Mouse (Mus musculus): ENCODE results near the gene Ttc37.

Ttc37 gene

GRCm38 (mm10) chr13:76160587-76160986 is 62.1 kb downstream of the Ttc37 start:
- no peak for DNase-seq

- DNase-seq: no peak
Measured at GRCm38 (mm10) chr13:76174297-76174696, 75.8 kb downstream of the Ttc37 start.

DNA sequence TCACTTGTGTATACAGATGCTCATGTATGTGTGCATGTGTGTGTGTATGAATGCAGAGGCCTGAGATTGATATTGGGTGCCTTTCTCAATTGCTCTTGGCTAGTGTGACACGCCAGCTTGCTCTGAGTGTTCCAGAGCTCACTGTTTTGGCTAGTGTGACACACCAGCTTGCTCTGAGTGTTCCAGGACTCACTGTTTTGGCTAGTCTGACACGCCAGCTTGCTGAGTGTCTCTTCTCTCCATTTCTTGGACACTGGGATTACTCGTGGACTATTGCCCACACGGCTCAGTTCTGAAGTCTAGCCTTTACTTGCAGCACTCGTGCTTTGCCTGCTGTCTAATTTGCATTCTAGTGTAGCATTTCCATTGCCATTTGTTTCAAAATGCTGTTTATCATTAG is 80.2 kb downstream of the Ttc37 start:
- no peak for DNase-seq

DNA sequence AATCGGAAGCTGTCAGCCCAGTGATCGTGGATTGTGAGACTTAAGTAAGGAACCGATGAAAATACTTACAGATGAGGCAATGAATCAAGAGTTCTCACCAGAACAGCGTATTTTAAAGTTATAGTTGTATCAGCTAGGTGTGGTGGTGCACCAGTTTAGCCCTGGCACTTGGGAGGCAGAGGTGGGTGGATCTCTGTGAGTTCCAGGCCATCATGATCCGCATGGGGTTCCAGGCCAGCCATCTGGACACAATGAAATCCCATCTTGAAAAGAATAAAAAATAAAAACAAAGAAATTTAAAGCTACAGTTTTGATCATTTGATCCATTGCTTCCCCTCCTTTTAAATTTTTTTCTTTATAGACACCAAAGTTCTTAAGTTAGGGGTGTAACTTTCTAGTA is 89.1 kb downstream of the Ttc37 start:
- DNase-seq: no peak

GRCm38 (mm10) chr13:76189190-76189589 is 90.7 kb downstream of the Ttc37 start:
- no peak for DNase-seq

- no peak for DNase-seq
Measured at GRCm38 (mm10) chr13:76190273-76190672, 91.7 kb downstream of the Ttc37 start.

DNA sequence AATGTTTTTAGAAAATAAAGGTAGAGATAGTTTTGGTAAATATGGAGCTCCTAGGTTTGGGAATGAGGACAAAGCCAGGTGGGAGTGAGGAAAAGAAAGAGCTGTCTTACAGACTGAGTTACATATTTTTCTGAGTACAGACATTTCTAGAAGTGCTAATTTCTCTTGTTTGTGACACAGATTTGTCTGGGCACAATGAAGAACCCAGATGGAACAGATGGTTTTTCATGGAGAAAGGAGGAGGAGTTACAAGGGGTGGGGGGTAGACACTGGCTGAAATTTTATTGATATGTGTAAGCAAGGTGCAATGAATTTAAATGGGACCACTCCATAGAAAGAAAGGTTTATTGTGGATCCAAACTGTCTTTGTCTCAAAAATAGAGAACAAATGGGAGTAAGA is 96.4 kb downstream of the Ttc37 start:
- no peak for DNase-seq

- no peak for DNase-seq
Measured at GRCm38 (mm10) chr13:76195431-76196138, 97.1 kb downstream of the Ttc37 start.

DNA sequence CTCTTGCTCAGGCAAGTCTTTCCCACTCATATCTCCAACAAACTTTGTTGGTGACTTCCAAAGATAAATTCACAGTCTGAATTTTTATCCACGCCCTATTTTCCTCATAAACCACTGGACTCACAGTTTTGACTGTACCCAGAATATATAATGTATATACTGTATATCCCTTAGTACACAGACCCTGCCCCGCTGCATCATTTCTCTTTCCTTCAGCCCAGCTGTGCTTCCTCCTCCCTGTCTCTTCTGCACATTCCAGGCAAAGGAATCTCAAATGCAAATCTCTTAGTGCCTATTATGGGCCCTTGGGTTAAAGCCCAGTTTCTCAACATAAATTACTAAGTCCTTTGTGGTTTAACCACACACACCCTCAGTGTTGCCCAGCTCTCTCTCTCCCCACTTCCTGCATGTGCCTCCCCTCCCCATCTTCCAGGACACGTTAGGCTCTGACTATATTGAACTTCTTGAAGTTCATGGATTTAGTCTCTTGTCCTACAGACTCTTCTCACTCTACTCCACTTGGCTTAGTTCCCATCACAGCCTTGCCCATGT is 98.8 kb downstream of the Ttc37 start:
- DNase-seq: no peak

GRCm38 (mm10) chr13:76199943-76200342 is 101.4 kb downstream of the Ttc37 start:
- DNase-seq: no peak

DNA sequence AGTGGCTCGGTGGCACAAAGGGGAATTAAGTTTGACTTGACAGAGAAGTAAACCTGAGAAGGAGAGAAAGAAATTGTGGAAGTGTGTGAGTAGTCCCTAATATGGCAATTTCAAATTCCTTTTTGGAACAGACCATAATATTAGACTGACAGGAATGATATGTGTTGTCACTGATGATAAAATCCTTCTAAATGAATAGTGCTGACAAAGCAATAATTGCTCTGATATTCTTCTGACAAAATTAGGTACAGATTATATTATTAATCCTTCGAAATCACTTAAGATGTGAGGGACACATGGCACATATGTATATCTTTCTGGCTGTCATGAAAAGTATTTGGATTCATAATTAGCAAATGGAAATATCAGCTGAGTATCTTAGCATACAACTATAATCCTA is 116.4 kb downstream of the Ttc37 start:
- DNase-seq: no peak

- DNase-seq: no peak
Measured at GRCm38 (mm10) chr13:76215397-76215796, 116.9 kb downstream of the Ttc37 start.
